In the genomic region with DNA sequence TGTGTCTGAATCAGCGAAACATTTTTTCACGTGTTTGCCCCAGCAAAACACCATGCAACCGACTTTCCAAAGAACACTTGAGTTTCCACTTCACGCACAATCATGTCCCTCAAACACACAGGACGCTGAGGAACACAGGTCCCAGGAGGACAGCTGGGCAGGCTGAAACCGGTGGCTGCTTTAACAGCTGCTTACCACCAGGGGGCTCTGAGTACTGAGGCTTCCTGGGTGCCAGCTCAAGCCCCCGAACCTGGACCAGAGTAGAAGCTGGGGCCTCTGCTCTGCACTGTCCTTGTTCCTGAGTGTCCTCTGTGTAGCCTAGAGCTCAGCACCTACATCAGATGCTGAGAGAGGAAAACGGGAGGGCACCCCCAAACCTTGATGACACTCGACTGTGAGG, we compare ENCODE assay signal across 11 mouse cellular contexts.
DNase-seq lines count a peak whose midpoint lies in the region; ATAC-seq and TF ChIP-seq lines count a peak whose summit lies in the region.
"Had no signal": no experiment of that assay in that cellular context is flagged by ENCODE, and none has a peak within 500 bp of the region (broad histone marks: within the 10 kb centered on the region; RNA-seq: fewer than 3 reads in every experiment).

No protein-coding gene starts in this region.

- TF ChIP-seq CTCF in ES-Bruce4 (IDR thresholded peaks at IDR 0.05; ENCODE audit: low read depth, low read length): peak; percentile 67
- peak; percentile 40 for TF ChIP-seq CTCF in embryonic fibroblast, embryonic 13.5 days (IDR thresholded peaks at IDR 0.05; ENCODE audit: borderline replicate concordance, insufficient read depth, low read length)

- WGBS in kidney, embryonic 16.5 days: 53% methylated on average over 9 of the region's 9 CpGs
- 44% methylated on average over 9 of the region's 9 CpGs for WGBS in midbrain, embryonic 14.5 days

- no peaks in the 10 kb centered on the region for H3K9me3 ChIP-seq in kidney, embryonic 16.5 days (ENCODE audit: low read length)
- H3K9me3 ChIP-seq in ES-Bruce4 (replicated peaks; ENCODE audit: control insufficient read depth, insufficient read depth, low read length, poor library complexity, severe bottlenecking): no peaks in the 10 kb centered on the region
- no peaks in the 10 kb centered on the region for H3K9me3 ChIP-seq in midbrain, embryonic 14.5 days (ENCODE audit: control insufficient read depth, low read length)
- H3K9me3 ChIP-seq: embryonic facial prominence, embryonic 13.5 days; liver, embryonic 13.5 days; stomach, embryonic 15.5 days had no signal

- no peak overlapping the region for H3K4me3 ChIP-seq in kidney, embryonic 16.5 days (ENCODE audit: low read length)
- no peak overlapping the region for H3K4me3 ChIP-seq in ES-Bruce4 (ENCODE audit: low read depth, low read length)
- H3K4me3 ChIP-seq in embryonic fibroblast, embryonic 13.5 days (ENCODE audit: insufficient read depth, low read length): no peak overlapping the region
- H3K4me3 ChIP-seq in midbrain, embryonic 14.5 days (replicated peaks; ENCODE audit: low read depth, low read length): no peak overlapping the region
- H3K4me3 ChIP-seq: embryonic facial prominence, embryonic 13.5 days; liver, embryonic 13.5 days; stomach, embryonic 15.5 days had no signal

- H3K4me2 ChIP-seq in kidney, embryonic 16.5 days (replicated peaks; ENCODE audit: low read depth, low read length): no peak overlapping the region
- H3K4me2 ChIP-seq in midbrain, embryonic 14.5 days (ENCODE audit: low read length): no peak overlapping the region
- H3K4me2 ChIP-seq: embryonic facial prominence, embryonic 13.5 days; liver, embryonic 13.5 days; stomach, embryonic 15.5 days had no signal

- DNase-seq in kidney, adult 18-20 months: peak; percentile 33
- peak; percentile 35 for DNase-seq in A20 (ENCODE audit: low read depth, low spot score)
- peak; percentile 71 for DNase-seq in midbrain, embryonic 14.5 days
- no peak for DNase-seq in cerebellum, adult 8-10 months
- DNase-seq in left cerebral cortex, adult 11 months (ENCODE audit: low spot score): no peak
- DNase-seq: liver, embryonic 13.5 days had no signal

- no peak for TF ChIP-seq EP300 in ES-Bruce4 (IDR thresholded peaks at IDR 0.05; ENCODE audit: insufficient read depth, low read depth, low read length)

- ATAC-seq in kidney, embryonic 16.5 days (ENCODE audit: low FRiP score, low TSS enrichment): no peak
- no peak for ATAC-seq in midbrain, embryonic 14.5 days (ENCODE audit: low FRiP score, low TSS enrichment)

- peaks cover 16% of the 10 kb centered on the region for H3K27me3 ChIP-seq in kidney, embryonic 16.5 days (ENCODE audit: insufficient read depth, low read length)
- H3K27me3 ChIP-seq in ES-Bruce4 (ENCODE audit: control insufficient read depth, insufficient read depth, low read length, poor library complexity, severe bottlenecking): no peaks in the 10 kb centered on the region
- H3K27me3 ChIP-seq in midbrain, embryonic 14.5 days (ENCODE audit: control insufficient read depth, insufficient read depth, low read length): no peaks in the 10 kb centered on the region; the same call in 1 of the 2 replicates
- H3K27me3 ChIP-seq: liver, embryonic 13.5 days; stomach, embryonic 15.5 days had no signal

- H3K9ac ChIP-seq in kidney, embryonic 16.5 days (replicated peaks; ENCODE audit: low read length): no peak overlapping the region
- H3K9ac ChIP-seq in ES-Bruce4 (ENCODE audit: low read depth, poor library complexity, severe bottlenecking): no peak overlapping the region
- H3K9ac ChIP-seq in midbrain, embryonic 14.5 days (replicated peaks; ENCODE audit: low read length): no peak overlapping the region
- H3K9ac ChIP-seq: embryonic facial prominence, embryonic 13.5 days; liver, embryonic 13.5 days; stomach, embryonic 15.5 days had no signal

- TF ChIP-seq POLR2A in ES-Bruce4 (IDR thresholded peaks at IDR 0.05; ENCODE audit: insufficient read depth, low read length): no peak
- no peak for TF ChIP-seq POLR2A in embryonic fibroblast, embryonic 13.5 days (IDR thresholded peaks at IDR 0.05; ENCODE audit: low read depth, low read length)

- H3K4me1 ChIP-seq in kidney, embryonic 16.5 days (ENCODE audit: insufficient read depth, low read length): peaks cover 17% of the 10 kb centered on the region
- no peaks in the 10 kb centered on the region for H3K4me1 ChIP-seq in ES-Bruce4 (ENCODE audit: control insufficient read depth, insufficient read depth, low read length)
- no peaks in the 10 kb centered on the region for H3K4me1 ChIP-seq in embryonic fibroblast, embryonic 13.5 days (ENCODE audit: control insufficient read depth, insufficient read depth, low read length)
- H3K4me1 ChIP-seq in midbrain, embryonic 14.5 days (ENCODE audit: control insufficient read depth, insufficient read depth, low read length): no peaks in the 10 kb centered on the region
- H3K4me1 ChIP-seq: liver, embryonic 13.5 days; stomach, embryonic 15.5 days had no signal

- no peaks in the 10 kb centered on the region for H3K36me3 ChIP-seq in kidney, embryonic 16.5 days (ENCODE audit: insufficient read depth, low read length)
- no peaks in the 10 kb centered on the region for H3K36me3 ChIP-seq in ES-Bruce4 (ENCODE audit: control insufficient read depth, insufficient read depth, low read length, poor library complexity, severe bottlenecking)
- no peaks in the 10 kb centered on the region for H3K36me3 ChIP-seq in midbrain, embryonic 14.5 days (ENCODE audit: control insufficient read depth, insufficient read depth, low read length)
- H3K36me3 ChIP-seq: embryonic facial prominence, embryonic 13.5 days; liver, embryonic 13.5 days; stomach, embryonic 15.5 days had no signal

- H3K27ac ChIP-seq in kidney, embryonic 16.5 days (ENCODE audit: low read length): no peak overlapping the region
- H3K27ac ChIP-seq in ES-Bruce4 (ENCODE audit: insufficient read depth, low read length): no peak overlapping the region
- no peak overlapping the region for H3K27ac ChIP-seq in embryonic fibroblast, embryonic 13.5 days (ENCODE audit: insufficient read depth, low read length)
- no peak overlapping the region for H3K27ac ChIP-seq in midbrain, embryonic 14.5 days (replicated peaks; ENCODE audit: low read depth, low read length)
- H3K27ac ChIP-seq: embryonic facial prominence, embryonic 13.5 days; liver, embryonic 13.5 days; stomach, embryonic 15.5 days had no signal

Comparison
In these comparisons a context has a peak if more than half of its experiments do, and no peak if none do; other contexts are left out.
1. DNase-seq: peak in kidney, adult 18-20 months (single experiment), A20 (single experiment) and midbrain, embryonic 14.5 days (single experiment); none in cerebellum, adult 8-10 months (single experiment) and left cerebral cortex, adult 11 months (single experiment).